Mouse (Mus musculus) hindbrain, embryonic 14.5 days (tissue): ENCODE results near the gene Dxo. TPM values are rescaled to one million over a fixed set of nuclear protein-coding genes. Genes with fewer than 3 reads are reported as not detected.

Experiments
- ATAC-seq: fragments of 200-750 bp; cut with Nextera tagmentation; 2 replicates; pipeline ENCODE4 v1.8.0; 2017; ENCODE audit warnings: moderate number of reproducible peaks, mild to moderate bottlenecking, moderate TSS enrichment, moderate library complexity; ENCODE audit not compliant: low FRiP score
- DNase-seq: peaks from one replicate; pipeline ENCODE4 v3.0.0-alpha.2; 2015; ENCODE audit warnings: low spot score
- H3K27ac ChIP-seq: fragments of 300-500 bp; sonication (generic); 2 replicates; pipeline ENCODE4 v1.5.1; 2014; ENCODE audit warnings: mild to moderate bottlenecking, moderate library complexity
- H3K27me3 ChIP-seq: fragments of 300-500 bp; sonication (generic); 2 replicates; pipeline ENCODE4 v1.6.1; 2014; ENCODE audit warnings: mild to moderate bottlenecking, low read length, mixed read lengths; ENCODE audit not compliant: control insufficient read depth, insufficient read depth
- H3K36me3 ChIP-seq: fragments of 300-500 bp; sonication (generic); replicated peaks from 2 replicates; pipeline ENCODE4 v1.6.1; 2014; ENCODE audit not compliant: control insufficient read depth, insufficient read depth
- H3K4me1 ChIP-seq: fragments of 300-500 bp; sonication (generic); replicated peaks from 2 replicates; pipeline ENCODE4 v1.6.1; 2014; ENCODE audit warnings: antibody characterized with exemption, low read length, mixed read lengths; ENCODE audit not compliant: control insufficient read depth, insufficient read depth
- H3K4me2 ChIP-seq: fragments of 300-500 bp; sonication (generic); replicated peaks from 2 replicates; pipeline ENCODE4 v1.6.1; 2014; ENCODE audit warnings: mild to moderate bottlenecking, moderate library complexity
- H3K4me3 ChIP-seq: fragments of 300-500 bp; sonication (generic); replicated peaks from 2 replicates; pipeline ENCODE4 v1.5.1; 2014; ENCODE audit warnings: mild to moderate bottlenecking, low read length
- H3K9ac ChIP-seq: fragments of 300-500 bp; sonication (generic); 2 replicates; pipeline ENCODE4 v1.6.1; 2014
- H3K9me3 ChIP-seq: fragments of 300-500 bp; sonication (generic); 2 replicates; pipeline ENCODE4 v1.6.1; 2016; ENCODE audit warnings: low read length; ENCODE audit not compliant: control insufficient read depth
- WGBS: fragments of 180-500 bp; shearing (Covaris S2); extraction: QIAGEN DNeasy Blood & Tissue Kit; methylation state at CpG from one replicate; pipeline ENCODE4 v1.1.7; 2014; 5-methylcytosine and 5-hydroxymethylcytosine counted together
- polyA plus RNA-seq: library from polyadenylated mRNA; unstranded; fragments of >200 nt; fragmentation: Nextera tagmentation; extraction: Ambion mirVana; gene quantifications from 2 replicates; pipeline ENCODE4 v1.2.1, GENCODE M21; 2014

Dxo gene
- polyA plus RNA-seq, 1 experiment from 2014 or later: 54.4 TPM

DNA sequence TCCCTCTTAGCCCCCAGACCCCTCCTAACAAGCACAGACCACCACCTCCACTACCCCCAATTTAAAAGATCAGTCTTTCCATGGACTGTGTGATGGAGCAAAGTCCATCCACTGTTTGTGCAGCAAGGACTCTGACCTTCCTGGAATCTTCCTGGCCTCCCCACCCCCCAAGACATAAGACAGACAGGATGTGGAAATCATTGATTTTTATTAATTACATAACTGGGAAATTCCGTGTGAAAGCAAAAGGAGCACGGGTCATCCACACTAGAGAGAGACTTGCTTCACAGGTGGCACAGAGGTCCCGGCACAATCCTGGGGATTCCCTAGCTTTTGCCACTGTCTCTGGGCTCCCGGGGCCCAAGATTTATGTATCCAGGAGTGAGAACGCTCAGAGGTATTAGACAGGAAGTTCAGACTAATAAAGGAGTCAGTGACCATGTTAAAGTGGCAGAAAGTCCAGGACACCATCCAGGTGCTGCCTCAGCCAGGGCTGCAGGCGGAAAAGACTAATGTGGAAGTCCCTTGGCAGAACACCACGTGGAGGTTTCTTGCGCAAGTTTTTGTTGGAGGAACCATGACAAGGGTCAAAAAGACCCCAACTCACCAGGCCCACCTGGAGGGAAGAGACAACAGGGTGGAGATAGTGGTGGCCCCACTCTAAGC is 25.7 kb downstream of the Dxo start, which contains the start of gene Cfb:
TSS of gene Cfb (minus strand) at position 103 of the 666 bp plus-strand sequence.
- Histone ChIP-seq H3K9ac (no peak within 1 kb of the TSS), H3K4me3 (no peak within 1 kb of the TSS), H3K4me2 (no peak within 1 kb of the TSS), H3K4me1 (no peaks in the 10 kb centered on the region), H3K9me3 (no peaks in the 10 kb centered on the region), H3K27ac (no peak within 1 kb of the TSS), H3K36me3 (peaks cover 5% of the 10 kb centered on the region; the same call in 1 of the 2 replicates), H3K27me3 (no peaks in the 10 kb centered on the region)
- WGBS: 75% methylated on average over 8 of the region's 8 CpGs
- ATAC-seq (no peak), DNase-seq (no peak)

DNA sequence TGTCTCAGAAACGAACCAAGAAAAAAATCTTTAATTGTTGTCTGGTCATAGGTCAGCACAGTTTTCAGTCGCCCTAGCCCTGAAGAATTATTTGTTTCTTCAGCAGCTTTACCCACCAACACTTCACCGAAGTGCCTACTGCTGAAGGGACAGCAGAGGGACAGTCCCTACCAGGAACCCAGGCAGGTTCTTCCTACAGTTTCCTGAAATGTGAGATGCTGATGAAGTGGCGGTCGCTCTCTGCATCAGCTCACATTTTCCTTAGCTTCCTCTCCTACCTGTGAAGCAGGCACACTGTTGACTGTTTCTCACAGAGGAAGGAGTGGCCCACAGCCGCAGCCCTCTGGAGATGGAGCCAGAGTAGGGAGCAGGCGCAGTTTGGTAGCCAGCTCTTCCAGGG is 29.2 kb downstream of the Dxo start:
- Histone ChIP-seq H3K4me1 (no peaks in the 10 kb centered on the region), H3K27ac (no peak overlapping the region), H3K9me3 (no peaks in the 10 kb centered on the region), H3K4me2 (no peak overlapping the region), H3K9ac (no peak overlapping the region), H3K27me3 (no peaks in the 10 kb centered on the region), H3K4me3 (no peak overlapping the region), H3K36me3 (no peaks in the 10 kb centered on the region)
- ATAC-seq: no peak
- DNase-seq: no peak
- 69% methylated on average over 7 of the region's 7 CpGs for WGBS

DNA sequence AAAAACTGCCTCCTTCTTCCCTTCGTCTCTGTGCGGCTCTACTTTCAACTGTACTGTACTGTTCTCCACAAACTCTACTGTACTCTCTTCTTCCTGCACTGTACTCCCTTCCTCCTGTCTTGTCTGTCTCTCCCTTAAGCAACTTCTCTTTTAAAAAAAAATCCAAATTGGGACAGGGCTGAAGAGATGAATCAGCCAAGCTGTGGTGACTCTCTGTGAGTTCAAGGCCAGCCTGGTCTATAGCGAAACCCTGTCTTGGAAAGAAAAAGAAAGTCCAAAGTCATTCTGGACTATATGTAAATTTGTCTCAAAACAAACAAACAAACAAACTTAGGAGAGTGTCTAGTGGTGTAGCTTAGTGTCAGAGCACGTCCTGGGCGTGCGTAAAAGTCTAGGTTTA is 37.5 kb downstream of the Dxo start:
- Histone ChIP-seq H3K36me3 (no peaks in the 10 kb centered on the region), H3K27ac (no peak overlapping the region), H3K4me2 (no peak overlapping the region), H3K27me3 (no peaks in the 10 kb centered on the region), H3K9ac (no peak overlapping the region), H3K9me3 (no peaks in the 10 kb centered on the region), H3K4me1 (no peaks in the 10 kb centered on the region), H3K4me3 (no peak overlapping the region)
- 89% methylated on average over 6 of the region's 6 CpGs for WGBS
- DNase-seq: no peak
- ATAC-seq: no peak

DNA sequence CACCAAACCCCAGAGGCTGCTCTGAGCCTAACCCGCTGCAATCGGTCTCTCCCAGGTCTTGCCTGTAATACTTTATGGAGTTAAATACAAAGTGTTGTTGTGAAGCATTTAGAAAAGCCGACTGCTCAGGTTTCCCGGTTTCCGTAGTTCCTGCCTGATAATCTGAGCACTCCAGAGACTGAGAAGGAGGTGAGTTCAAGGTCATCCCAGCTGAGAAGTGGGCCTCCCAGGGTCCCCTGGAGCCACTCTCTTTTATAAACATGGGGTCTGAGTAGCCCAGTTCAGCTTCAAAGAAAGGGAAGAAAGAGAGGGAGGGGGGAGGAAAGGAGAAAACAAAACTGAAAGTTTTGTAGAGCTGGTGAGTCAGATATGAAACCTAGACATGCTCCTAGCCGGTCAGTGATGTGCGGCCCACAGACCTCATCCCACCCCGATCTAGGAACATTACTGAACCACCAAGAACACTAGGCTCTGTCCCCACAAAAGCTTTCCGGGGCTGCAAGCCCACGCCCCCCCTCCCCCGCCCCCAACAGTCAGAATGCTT is 42.6 kb downstream of the Dxo start, which contains the start of gene Zbtb12:
TSS of gene Zbtb12 (plus strand) at position 148 of the 544 bp plus-strand sequence.
- no peak for ATAC-seq
- H3K9me3 ChIP-seq: no peaks in the 10 kb centered on the region
- 70% methylated on average over 11 of the region's 11 CpGs for WGBS

DNA sequence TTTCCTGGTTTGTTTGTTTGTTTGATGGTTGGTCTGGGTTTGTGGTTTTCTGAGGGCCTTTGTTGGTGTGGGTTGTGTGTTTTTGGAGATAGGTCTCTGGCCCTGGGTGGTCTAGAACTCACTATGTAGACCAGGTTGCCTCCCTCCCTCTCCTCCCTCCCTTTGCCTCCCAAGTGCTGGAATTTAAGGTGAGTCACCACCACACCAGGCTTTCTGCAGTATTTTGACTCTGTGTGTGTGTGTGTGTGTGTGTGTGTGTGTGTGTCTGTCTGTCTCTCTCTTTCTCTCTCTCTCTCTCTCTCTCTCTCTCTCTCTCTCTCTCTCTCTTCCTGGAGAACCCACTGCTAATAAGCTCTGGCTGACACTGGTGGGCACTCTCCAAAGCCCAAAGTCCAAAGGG is 44.3 kb downstream of the Dxo start:
- no peak overlapping the region for H3K9ac ChIP-seq
- no peak overlapping the region for H3K4me3 ChIP-seq
- H3K4me2 ChIP-seq: no peak overlapping the region
- no peak for ATAC-seq
- H3K4me1 ChIP-seq: no peaks in the 10 kb centered on the region
- H3K27ac ChIP-seq: no peak overlapping the region
- H3K27me3 ChIP-seq: no peaks in the 10 kb centered on the region
- no peak for DNase-seq
- H3K36me3 ChIP-seq: no peaks in the 10 kb centered on the region
- no peaks in the 10 kb centered on the region for H3K9me3 ChIP-seq

More for the DNA sequence above, 42.6 kb downstream of the Dxo start, which contains the start of gene Zbtb12:
- no peaks in the 10 kb centered on the region for H3K27me3 ChIP-seq
- no peak within 1 kb of the TSS for H3K4me3 ChIP-seq
- H3K9ac ChIP-seq: no peak within 1 kb of the TSS
- no peak within 1 kb of the TSS for H3K27ac ChIP-seq
- H3K4me1 ChIP-seq: no peaks in the 10 kb centered on the region
- no peak for DNase-seq
- H3K4me2 ChIP-seq: no peak within 1 kb of the TSS
- H3K36me3 ChIP-seq: no peaks in the 10 kb centered on the region

DNA sequence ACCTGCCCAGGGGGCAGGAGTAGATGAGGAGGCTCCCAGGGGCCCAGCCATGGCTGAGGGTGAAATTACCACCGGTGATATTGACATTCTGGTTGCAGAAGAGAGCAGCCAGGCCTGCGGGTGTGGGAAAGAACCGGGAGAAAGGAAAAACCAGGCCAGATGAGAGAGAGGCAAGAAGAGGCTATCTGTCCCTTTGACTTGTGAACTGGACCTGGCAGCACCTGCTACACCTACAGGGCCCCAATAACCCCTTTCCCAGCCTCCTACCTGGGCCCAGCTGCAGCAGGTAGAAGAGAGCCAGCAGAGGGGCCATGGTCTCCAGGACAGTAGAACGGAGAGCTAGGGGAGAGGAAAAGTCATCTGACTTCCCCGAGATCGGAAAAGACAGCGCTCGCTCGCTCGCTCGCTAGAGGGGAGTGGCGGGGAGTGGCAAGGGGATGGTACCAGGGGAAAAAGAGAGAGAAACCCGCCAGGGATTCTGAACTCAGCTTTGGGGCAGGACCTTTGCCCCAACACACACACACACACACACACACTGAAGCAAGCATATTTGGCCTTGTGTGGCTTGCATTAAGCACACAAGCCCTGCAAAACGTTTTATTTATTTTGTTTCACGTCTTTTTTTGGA is 45.0 kb downstream of the Dxo start, which contains the start of gene Gm20547:
TSS of gene Gm20547 (minus strand) at position 360 of the 628 bp plus-strand sequence.
- Histone ChIP-seq H3K4me1 (no peaks in the 10 kb centered on the region), H3K4me2 (no peak within 1 kb of the TSS), H3K27me3 (no peaks in the 10 kb centered on the region), H3K36me3 (no peaks in the 10 kb centered on the region), H3K27ac (no peak within 1 kb of the TSS), H3K9ac (no peak within 1 kb of the TSS), H3K9me3 (no peaks in the 10 kb centered on the region), H3K4me3 (no peak within 1 kb of the TSS)
- DNase-seq (no peak), ATAC-seq (no peak)
- WGBS: 9% methylated on average over 15 of the region's 15 CpGs

DNA sequence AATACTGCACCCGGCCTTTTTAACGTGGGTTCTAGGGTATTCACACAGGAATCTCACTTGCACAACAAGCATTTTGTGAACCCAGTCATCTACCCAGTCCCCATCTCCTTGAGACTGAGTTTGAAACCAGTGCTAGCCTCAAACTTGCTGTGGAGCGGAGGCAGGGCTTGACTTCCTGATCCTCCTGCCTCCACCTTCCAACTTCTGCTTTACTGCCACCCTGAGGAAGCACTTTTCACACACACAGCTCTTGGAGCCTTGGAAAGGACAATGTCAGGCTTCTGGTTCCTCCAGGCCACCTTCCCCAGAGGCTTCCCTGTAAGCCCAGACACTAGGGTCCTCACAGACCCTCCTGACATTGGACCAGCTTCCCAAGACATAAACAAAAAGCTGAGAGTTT is 46.5 kb downstream of the Dxo start:
- Histone ChIP-seq H3K27me3 (no peaks in the 10 kb centered on the region), H3K9me3 (no peaks in the 10 kb centered on the region), H3K27ac (no peak overlapping the region), H3K4me3 (no peak overlapping the region), H3K4me2 (no peak overlapping the region), H3K36me3 (no peaks in the 10 kb centered on the region), H3K4me1 (no peaks in the 10 kb centered on the region), H3K9ac (no peak overlapping the region)
- ATAC-seq (no peak), DNase-seq (no peak)
- 70% methylated on average over 3 of the region's 3 CpGs for WGBS

DNA sequence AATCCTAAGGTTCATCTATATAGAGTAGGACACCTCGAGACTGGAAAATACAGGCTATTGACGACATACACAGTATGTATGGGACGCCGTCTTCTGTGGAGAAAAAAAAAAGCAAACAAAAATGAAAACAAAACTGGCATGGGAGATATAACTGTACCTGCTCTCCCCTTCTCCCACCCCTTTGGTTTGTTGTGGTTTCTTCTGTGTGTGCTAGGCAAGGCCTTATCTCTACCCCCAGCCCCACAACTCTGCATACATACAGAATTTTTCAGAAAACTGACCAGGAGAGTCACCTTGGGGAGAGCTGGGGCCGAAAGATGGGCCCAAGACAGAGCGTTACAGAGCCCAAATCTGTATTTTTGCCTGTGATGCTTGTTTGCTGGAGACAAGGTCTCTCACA is 47.9 kb downstream of the Dxo start:
- Histone ChIP-seq H3K9me3 (no peaks in the 10 kb centered on the region), H3K4me1 (no peaks in the 10 kb centered on the region), H3K27me3 (no peaks in the 10 kb centered on the region), H3K27ac (no peak overlapping the region), H3K9ac (no peak overlapping the region), H3K4me3 (no peak overlapping the region), H3K4me2 (no peak overlapping the region), H3K36me3 (no peaks in the 10 kb centered on the region)
- WGBS: 91% methylated on average over 6 of the region's 6 CpGs
- no peak for DNase-seq
- no peak for ATAC-seq

DNA sequence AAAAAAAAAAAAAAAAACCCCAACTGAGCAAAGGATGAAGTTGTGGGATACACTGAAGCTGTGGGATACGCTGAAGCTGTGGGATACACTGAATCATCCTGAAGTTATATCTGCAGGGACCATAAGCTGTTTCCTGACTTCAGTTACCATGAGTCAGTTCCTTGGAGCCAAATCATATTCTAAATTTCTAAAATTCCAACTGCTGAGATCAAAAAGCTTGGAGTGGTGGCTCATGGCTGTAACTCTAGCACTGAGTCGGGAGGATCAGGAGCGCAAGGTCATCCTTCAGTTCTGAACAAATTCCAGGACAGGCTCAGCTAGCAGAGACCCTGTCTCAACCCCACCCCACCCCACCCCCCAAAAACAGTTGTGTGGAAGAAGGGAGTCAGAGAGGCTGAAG is 48.8 kb downstream of the Dxo start:
- no peaks in the 10 kb centered on the region for H3K4me1 ChIP-seq
- WGBS: 79% methylated on average over 3 of the region's 3 CpGs
- H3K4me3 ChIP-seq: no peak overlapping the region
- no peak overlapping the region for H3K9ac ChIP-seq
- H3K27ac ChIP-seq: no peak overlapping the region
- H3K4me2 ChIP-seq: no peak overlapping the region
- H3K36me3 ChIP-seq: no peaks in the 10 kb centered on the region
- no peak for DNase-seq
- ATAC-seq: no peak
- no peaks in the 10 kb centered on the region for H3K27me3 ChIP-seq
- no peaks in the 10 kb centered on the region for H3K9me3 ChIP-seq
